Mouse (Mus musculus): ENCODE results near the gene AI182371. TPM values are rescaled to one million over a fixed set of nuclear protein-coding genes. Genes with fewer than 3 reads are reported as not detected.

AI182371 gene
- polyA plus RNA-seq, 1 experiment, result 0.39 TPM

DNA sequence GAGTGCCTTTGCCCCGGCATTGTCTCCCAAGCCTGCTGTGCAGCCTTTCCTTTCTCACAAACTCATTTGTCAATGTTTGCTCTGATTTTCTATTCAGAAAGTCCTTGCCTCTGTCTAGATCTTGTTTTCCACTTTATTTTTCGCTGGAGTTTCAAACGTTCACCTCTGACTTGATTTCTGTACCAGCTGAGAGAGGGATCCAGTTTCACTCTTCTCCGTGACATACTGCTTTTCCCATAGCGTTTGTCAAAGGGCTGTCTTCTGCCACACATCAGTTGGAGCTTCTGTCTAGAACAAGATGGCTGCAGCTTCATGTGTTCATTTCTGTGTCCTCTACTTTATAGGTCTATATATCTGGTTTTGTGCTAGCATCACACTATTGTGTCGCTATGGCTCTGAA lies 22.2 kb downstream of the AI182371 start:
- Histone ChIP-seq H3K4me1 (replicated peaks; ENCODE audit: control insufficient read depth, insufficient read depth, low read length) (no peaks in the 10 kb centered on the region), H3K27ac (ENCODE audit: control insufficient read depth, insufficient read depth, low read length) (no peak overlapping the region), H3K4me3 (ENCODE audit: control insufficient read depth, insufficient read depth, low read length) (no peak overlapping the region), H3K27me3 (ENCODE audit: control insufficient read depth, insufficient read depth, low read length) (no peaks in the 10 kb centered on the region), H3K36me3 (ENCODE audit: control insufficient read depth, insufficient read depth, low read length) (no peaks in the 10 kb centered on the region)
- TF ChIP-seq CTCF (IDR thresholded peaks at IDR 0.05; ENCODE audit: borderline replicate concordance, control insufficient read depth, extremely low read depth, insufficient read depth, low read length, poor library complexity) (no peak), POLR2A (IDR thresholded peaks at IDR 0.05; ENCODE audit: control insufficient read depth, extremely low read depth, insufficient read depth, low read length, poor library complexity) (no peak)
- 89% methylated on average over 6 of the region's 6 CpGs for WGBS
- no peak for DNase-seq

DNA sequence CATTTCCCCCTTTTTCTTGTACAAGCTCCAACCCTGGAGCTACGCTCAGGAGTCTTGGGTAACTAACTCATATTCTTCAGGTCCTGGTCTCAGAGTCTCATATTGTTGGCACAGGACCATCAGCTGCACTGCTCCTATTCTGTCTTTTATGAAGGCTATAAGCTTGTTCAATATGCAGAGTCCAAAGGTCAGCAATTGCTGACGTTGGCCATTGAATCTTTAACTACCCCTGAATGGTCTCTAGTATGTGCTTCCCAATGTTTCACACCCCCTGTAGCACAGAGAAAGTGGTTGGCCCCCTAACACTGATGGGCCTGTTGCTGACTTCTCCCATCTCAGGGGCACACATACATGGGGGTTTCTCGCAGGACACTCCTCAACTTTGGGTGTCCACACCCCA lies 27.0 kb downstream of the AI182371 start:
- DNase-seq, result no peak
- H3K4me1 ChIP-seq (replicated peaks; ENCODE audit: control insufficient read depth, insufficient read depth, low read length), result no peaks in the 10 kb centered on the region
- no peak for TF ChIP-seq POLR2A (IDR thresholded peaks at IDR 0.05; ENCODE audit: control insufficient read depth, extremely low read depth, insufficient read depth, low read length, poor library complexity)
- no peak for TF ChIP-seq CTCF (IDR thresholded peaks at IDR 0.05; ENCODE audit: borderline replicate concordance, control insufficient read depth, extremely low read depth, insufficient read depth, low read length, poor library complexity)
- no peak overlapping the region for H3K4me3 ChIP-seq (ENCODE audit: control insufficient read depth, insufficient read depth, low read length)
- 96% methylated on average over 3 of the region's 3 CpGs for WGBS
- no peaks in the 10 kb centered on the region for H3K36me3 ChIP-seq (ENCODE audit: control insufficient read depth, insufficient read depth, low read length)
- H3K27ac ChIP-seq (ENCODE audit: control insufficient read depth, insufficient read depth, low read length), result no peak overlapping the region
- H3K27me3 ChIP-seq (ENCODE audit: control insufficient read depth, insufficient read depth, low read length), result no peaks in the 10 kb centered on the region

DNA sequence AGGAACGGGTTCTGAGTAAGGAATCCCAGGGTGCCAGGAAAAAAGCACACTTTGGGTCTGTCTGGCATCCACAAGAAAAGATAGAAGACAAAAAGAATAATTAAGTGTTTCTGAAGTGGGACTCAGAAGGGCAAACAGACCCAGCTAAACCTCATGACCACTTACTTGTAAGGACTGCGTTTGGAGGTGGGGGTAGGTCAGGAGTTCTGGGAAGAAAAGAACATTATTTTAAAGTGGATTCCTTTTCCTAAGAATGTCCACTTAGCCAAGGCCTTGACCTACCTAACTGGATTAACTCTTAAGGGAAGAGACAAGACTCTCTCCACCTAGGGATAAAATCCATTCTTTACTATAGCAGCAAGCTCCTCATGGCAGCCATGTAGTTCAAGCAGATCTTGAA lies 28.8 kb downstream of the AI182371 start:
- DNase-seq, result no peak
- H3K27me3 ChIP-seq (ENCODE audit: control insufficient read depth, insufficient read depth, low read length), result no peaks in the 10 kb centered on the region
- H3K36me3 ChIP-seq (ENCODE audit: control insufficient read depth, insufficient read depth, low read length), result no peaks in the 10 kb centered on the region
- no peak overlapping the region for H3K27ac ChIP-seq (ENCODE audit: control insufficient read depth, insufficient read depth, low read length)
- 93% methylated on average over 2 of the region's 2 CpGs for WGBS
- H3K4me1 ChIP-seq (replicated peaks; ENCODE audit: control insufficient read depth, insufficient read depth, low read length), result no peaks in the 10 kb centered on the region
- TF ChIP-seq POLR2A (IDR thresholded peaks at IDR 0.05; ENCODE audit: control insufficient read depth, extremely low read depth, insufficient read depth, low read length, poor library complexity) (no peak), CTCF (IDR thresholded peaks at IDR 0.05; ENCODE audit: borderline replicate concordance, control insufficient read depth, extremely low read depth, insufficient read depth, low read length, poor library complexity) (no peak)
- no peak overlapping the region for H3K4me3 ChIP-seq (ENCODE audit: control insufficient read depth, insufficient read depth, low read length)

DNA sequence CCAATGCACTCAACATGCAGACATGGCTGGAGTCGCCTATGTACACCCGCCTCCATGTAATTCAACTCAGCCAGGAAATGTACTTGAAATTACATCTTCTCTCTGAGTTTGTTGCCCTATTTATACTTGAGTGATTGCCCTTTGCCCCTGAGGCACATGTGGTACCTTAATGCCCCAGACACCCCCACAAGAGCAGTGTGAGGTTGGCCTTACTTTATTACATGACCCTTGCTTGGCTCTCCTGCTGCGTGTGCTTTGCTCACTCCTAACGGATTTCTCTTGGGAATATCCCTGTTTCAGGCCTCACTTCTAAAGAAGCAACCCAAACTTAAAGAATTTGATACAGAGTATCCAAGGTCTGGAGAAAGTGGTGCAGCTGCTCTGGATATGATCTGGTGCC lies 31.1 kb downstream of the AI182371 start:
- Histone ChIP-seq H3K27me3 (ENCODE audit: control insufficient read depth, insufficient read depth, low read length) (no peaks in the 10 kb centered on the region), H3K27ac (ENCODE audit: control insufficient read depth, insufficient read depth, low read length) (no peak overlapping the region), H3K4me3 (ENCODE audit: control insufficient read depth, insufficient read depth, low read length) (no peak overlapping the region), H3K4me1 (replicated peaks; ENCODE audit: control insufficient read depth, insufficient read depth, low read length) (no peaks in the 10 kb centered on the region), H3K36me3 (ENCODE audit: control insufficient read depth, insufficient read depth, low read length) (no peaks in the 10 kb centered on the region)
- 95% methylated on average over 4 of the region's 4 CpGs for WGBS
- no peak for DNase-seq
- no peak for TF ChIP-seq POLR2A (IDR thresholded peaks at IDR 0.05; ENCODE audit: control insufficient read depth, extremely low read depth, insufficient read depth, low read length, poor library complexity)
- no peak for TF ChIP-seq CTCF (IDR thresholded peaks at IDR 0.05; ENCODE audit: borderline replicate concordance, control insufficient read depth, extremely low read depth, insufficient read depth, low read length, poor library complexity)

DNA sequence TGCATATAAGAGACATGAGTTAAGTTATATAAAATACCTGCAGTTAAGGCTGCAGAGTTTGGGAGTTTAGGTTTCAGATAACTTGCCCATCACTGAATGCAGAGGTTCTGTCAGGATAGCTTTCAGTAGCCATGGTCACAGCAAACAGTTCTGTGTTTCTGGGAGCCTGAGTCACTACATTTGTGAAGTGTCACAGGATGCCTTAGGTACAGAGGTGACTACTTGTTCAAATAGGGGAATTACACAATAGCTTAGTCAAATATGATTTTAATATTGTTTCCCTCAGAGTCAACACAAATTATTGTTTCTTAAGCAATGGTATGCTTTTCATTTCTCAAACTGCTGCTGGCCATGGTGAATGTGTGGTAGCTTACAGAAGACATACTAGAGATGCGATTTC lies 32.2 kb downstream of the AI182371 start:
- TF ChIP-seq CTCF (IDR thresholded peaks at IDR 0.05; ENCODE audit: borderline replicate concordance, control insufficient read depth, extremely low read depth, insufficient read depth, low read length, poor library complexity), result no peak
- TF ChIP-seq POLR2A (IDR thresholded peaks at IDR 0.05; ENCODE audit: control insufficient read depth, extremely low read depth, insufficient read depth, low read length, poor library complexity), result no peak
- DNase-seq, result no peak
- H3K4me1 ChIP-seq (replicated peaks; ENCODE audit: control insufficient read depth, insufficient read depth, low read length), result no peaks in the 10 kb centered on the region
- no peaks in the 10 kb centered on the region for H3K36me3 ChIP-seq (ENCODE audit: control insufficient read depth, insufficient read depth, low read length)
- WGBS, result 95% methylated on average over 1 of the region's 1 CpGs
- H3K27ac ChIP-seq (ENCODE audit: control insufficient read depth, insufficient read depth, low read length), result no peak overlapping the region
- H3K27me3 ChIP-seq (ENCODE audit: control insufficient read depth, insufficient read depth, low read length), result no peaks in the 10 kb centered on the region
- H3K4me3 ChIP-seq (ENCODE audit: control insufficient read depth, insufficient read depth, low read length), result no peak overlapping the region

DNA sequence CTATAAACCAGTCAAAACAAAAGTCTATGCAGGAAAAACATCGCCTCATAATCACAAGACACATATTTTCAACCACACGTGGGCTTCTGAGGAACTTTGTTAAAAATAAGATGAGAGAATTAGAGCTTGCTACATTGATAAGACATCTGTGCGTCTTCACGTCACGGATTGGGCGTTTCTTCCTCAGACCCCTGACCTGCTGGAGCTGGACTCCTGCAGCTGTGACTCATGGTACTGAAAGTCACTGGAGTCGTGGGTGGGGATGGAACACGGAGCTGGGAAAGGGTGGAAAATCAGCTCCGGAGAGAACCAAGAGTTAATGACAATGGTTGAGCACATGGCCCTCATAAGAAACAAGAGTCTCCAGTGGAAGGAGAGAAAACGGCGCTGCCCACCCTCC lies 34.2 kb downstream of the AI182371 start:
- WGBS, result 95% methylated on average over 11 of the region's 11 CpGs
- no peak overlapping the region for H3K4me3 ChIP-seq (ENCODE audit: control insufficient read depth, insufficient read depth, low read length)
- no peak for DNase-seq
- H3K4me1 ChIP-seq (replicated peaks; ENCODE audit: control insufficient read depth, insufficient read depth, low read length), result no peaks in the 10 kb centered on the region
- no peak overlapping the region for H3K27ac ChIP-seq (ENCODE audit: control insufficient read depth, insufficient read depth, low read length)
- H3K27me3 ChIP-seq (ENCODE audit: control insufficient read depth, insufficient read depth, low read length), result no peaks in the 10 kb centered on the region
- no peaks in the 10 kb centered on the region for H3K36me3 ChIP-seq (ENCODE audit: control insufficient read depth, insufficient read depth, low read length)
- TF ChIP-seq POLR2A (IDR thresholded peaks at IDR 0.05; ENCODE audit: control insufficient read depth, extremely low read depth, insufficient read depth, low read length, poor library complexity) (no peak), CTCF (IDR thresholded peaks at IDR 0.05; ENCODE audit: borderline replicate concordance, control insufficient read depth, extremely low read depth, insufficient read depth, low read length, poor library complexity) (no peak)

DNA sequence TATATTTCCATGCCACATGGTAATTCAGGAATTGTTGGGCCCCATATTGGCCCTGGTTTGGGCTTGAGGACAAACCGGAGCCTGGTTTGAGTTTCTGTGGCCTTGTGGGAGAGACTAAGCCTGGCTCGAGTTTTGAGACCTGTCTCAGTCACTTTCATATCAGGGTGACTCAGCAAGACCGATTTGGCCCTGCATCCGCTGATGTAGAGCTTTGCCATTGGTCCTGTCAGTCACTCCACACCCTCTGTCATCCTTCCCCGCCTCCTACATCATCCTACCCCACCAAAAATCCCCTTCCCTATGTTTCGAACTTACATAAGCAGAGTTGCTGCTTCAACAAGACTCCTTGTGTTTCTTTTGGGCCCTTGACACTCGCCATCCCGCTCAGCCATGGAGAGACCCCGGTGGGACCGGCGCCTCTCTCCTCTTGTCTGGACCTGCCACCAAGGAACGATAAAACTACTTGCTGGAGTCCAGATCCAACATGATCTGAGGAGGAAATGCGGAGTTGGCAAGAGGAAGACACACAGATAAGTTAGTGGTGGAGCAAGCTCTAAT lies 34.7 kb downstream of the AI182371 start:
- Histone ChIP-seq H3K36me3 (ENCODE audit: control insufficient read depth, insufficient read depth, low read length) (no peaks in the 10 kb centered on the region), H3K4me3 (ENCODE audit: control insufficient read depth, insufficient read depth, low read length) (no peak overlapping the region), H3K4me1 (replicated peaks; ENCODE audit: control insufficient read depth, insufficient read depth, low read length) (no peaks in the 10 kb centered on the region), H3K27ac (ENCODE audit: control insufficient read depth, insufficient read depth, low read length) (no peak overlapping the region), H3K27me3 (ENCODE audit: control insufficient read depth, insufficient read depth, low read length) (no peaks in the 10 kb centered on the region)
- WGBS, result 96% methylated on average over 13 of the region's 13 CpGs
- TF ChIP-seq CTCF (IDR thresholded peaks at IDR 0.05; ENCODE audit: borderline replicate concordance, control insufficient read depth, extremely low read depth, insufficient read depth, low read length, poor library complexity), result no peak
- no peak for TF ChIP-seq POLR2A (IDR thresholded peaks at IDR 0.05; ENCODE audit: control insufficient read depth, extremely low read depth, insufficient read depth, low read length, poor library complexity)
- DNase-seq, result no peak

Measured in thymus, adult 2 months (tissue).